Mouse (Mus musculus) cerebellum, adult 11-12 months (tissue): ENCODE measurements around the gene Ddb2.

Experiments
- DNase-seq: peaks from one replicate; pipeline ENCODE4 v3.0.0; 2022

Ddb2 gene

DNA sequence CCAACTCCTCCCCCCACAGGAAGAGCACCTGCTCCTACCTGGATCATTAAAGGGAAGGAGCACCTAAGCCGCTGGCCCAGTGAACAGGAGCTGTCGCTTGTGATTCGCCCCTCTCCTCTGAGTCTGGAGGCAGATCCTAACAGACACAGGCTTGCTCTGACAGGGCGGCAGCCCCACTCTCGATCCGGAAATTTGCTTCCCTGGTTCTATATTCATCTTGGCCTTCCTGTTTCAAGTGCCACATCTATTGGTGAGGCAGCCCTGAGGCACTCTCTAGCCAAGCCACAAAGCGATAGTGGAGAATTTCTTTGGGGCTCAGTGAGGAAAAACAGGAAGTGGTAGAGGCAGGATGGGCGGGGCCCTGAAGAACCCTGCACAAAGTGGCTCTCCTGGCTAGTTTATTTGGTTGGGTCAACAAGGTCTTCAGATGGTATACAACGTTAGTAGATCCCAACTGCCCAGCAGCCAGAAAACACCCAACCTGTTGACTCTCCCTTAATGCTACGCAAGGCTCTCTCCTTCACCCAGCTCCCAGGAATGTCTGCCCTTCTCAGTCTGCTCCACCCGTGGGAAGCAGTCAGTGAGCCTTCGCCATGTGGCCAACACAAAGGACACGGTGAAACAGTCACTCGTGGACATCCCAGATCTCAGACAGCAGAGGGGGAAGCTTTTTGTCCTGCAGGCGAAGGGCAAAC, 52.9 kb downstream of the Ddb2 start, which contains the start of gene Madd:
Madd (minus strand) TSS at position 127 of the 695 bp plus-strand sequence.
- DNase-seq = peak; percentile 60

DNA sequence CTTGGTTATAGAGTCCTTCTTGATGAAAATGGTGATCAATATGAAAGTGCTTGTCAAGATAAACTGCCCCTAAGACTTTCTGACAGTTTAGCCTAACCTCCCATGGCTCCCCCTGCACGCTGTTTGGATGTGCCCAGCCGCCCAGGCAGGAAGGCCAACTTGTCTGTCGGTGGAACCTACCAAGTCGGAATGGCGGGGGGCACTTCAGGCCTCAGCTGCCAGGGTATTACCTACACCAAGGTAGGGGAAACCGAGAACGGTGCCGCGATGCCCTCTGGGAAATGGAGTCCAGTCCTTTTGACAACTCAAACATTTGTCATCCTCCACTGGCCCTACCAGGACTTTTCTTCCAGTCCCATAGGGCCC, 53.7 kb downstream of the Ddb2 start:
- DNase-seq = peak; percentile 99

DNA sequence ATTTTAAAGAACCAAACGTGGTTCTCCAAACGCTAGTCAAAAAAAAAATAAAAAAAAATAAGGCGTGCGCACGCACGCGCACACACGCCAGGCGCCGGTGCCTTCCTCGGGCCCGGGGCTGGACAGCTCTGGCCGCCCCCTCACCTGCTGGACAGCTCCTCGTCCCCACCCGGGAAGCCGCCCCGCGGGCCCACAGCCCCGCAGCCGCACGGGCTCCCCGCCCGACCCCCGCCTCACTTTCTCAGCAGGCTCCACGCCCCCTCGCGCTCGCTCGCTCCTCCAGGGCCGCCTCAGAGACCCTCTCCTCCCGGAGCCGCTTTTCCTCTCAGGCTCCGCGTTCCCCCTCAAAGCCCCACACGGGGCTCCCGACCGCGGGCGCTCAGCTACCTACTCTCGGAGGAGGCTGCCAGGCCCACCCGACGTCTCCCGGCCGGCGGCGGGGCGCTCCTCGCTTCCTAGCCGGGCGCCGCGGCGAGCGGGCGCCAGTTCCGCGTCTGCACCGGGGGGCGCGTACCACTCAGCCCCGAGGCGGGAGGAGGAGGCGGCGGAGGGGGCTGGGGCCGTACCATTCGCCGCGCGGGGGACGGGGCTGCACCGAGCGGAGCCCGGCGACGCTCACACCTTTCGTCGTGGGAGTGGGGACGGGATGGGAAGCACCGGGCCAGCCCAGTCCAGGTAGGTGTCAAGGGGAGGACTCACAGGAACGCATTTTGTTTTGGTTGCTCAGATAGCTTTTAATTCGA, 54.2 kb downstream of the Ddb2 start:
- DNase-seq = peak; percentile 93

DNA sequence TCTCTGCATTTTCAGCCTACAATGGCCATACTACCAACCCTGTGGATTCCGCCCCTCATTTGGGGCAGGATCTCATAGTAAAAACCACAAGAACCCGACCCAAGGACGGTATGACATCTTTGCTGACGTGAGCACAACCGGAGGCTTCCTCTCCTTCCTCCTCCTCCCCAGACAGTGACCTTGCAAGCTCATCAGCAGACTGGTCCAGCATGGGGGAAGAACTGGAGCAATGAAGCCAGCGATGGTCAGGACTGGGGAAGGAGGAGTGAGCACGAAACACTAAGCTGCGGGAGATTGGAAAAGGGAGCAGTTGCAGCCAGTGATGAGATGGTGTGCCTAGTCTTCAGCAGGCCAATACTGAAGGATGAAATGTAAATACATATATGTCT, 54.8 kb downstream of the Ddb2 start:
- peak; percentile 79 for DNase-seq

DNA sequence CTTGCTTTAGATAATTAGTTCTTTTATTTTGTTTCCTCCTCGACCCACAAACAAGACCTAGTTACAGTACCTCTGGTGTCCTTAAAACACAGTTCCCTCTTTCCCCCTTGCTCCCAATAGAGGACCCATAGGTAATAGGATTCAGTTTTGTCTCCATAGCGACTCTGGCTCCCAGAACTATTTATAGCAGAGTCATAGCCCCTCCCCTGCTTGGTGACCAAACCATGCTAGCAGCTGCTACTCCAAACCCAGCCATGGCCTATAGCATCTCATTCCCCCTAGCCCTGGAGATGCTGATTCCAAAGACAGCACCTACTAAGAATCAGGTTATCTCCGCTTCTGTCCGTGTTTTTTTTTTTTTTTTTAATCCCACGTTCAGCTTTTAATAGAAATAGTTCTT, 56.1 kb downstream of the Ddb2 start:
- DNase-seq = peak; percentile 47

DNA sequence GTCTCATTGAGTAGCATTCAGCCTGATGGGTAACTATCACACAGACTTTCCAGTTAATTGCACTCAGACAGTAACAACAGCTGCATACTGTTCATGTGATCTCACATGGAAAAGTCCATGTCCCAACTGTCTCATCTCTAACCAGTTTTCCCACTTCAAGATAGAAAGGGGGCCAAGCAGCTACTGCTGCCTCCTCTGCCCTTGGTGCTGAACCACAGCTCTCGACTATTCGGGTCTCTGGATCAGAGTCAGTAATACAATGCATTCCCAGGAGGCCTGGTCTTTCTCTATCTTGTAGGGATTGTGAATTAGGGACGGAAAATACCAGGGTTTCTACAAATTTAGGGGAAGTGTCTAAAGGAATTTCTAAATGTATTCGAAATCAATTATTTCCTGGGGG, 57.0 kb downstream of the Ddb2 start:
- no peak for DNase-seq

DNA sequence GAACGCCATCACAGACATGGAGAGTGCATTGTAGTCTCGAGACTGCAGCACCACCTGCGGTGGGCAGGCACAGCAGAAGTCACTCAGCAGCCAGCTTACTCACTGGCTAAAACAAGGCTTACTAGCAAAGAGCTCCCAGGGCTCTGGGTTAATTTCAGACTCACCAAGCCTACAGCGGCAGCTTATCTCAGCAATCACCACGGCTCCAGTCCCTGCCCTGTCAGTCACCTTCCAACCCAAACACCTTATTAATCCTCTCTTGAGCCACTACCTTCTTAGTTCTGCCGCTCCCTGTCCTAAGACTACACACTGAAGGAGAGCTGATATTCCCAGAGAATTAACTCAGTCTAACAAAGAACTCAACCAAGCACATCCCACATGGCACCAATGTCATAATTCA, 60.5 kb downstream of the Ddb2 start:
- DNase-seq = peak; percentile 31

DNA sequence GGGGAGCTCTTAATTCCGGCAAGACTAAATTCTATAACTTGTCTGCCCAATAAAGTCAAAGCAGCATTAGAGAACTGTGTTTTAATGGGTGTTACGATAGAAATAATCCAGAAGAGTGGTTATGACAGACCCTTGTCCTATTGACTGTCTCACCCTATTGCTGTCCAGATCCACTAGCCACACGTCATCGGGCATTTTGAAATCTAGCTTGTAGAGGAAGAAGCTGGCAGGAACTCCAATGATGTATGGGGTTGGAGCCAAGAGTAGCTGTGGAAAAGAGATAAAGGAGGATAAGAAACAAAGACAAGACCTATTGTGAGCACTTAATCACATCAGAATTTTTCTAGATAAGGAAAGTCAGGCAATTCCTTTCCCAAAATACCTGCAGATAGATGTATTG, 61.3 kb downstream of the Ddb2 start:
- DNase-seq = no peak

DNA sequence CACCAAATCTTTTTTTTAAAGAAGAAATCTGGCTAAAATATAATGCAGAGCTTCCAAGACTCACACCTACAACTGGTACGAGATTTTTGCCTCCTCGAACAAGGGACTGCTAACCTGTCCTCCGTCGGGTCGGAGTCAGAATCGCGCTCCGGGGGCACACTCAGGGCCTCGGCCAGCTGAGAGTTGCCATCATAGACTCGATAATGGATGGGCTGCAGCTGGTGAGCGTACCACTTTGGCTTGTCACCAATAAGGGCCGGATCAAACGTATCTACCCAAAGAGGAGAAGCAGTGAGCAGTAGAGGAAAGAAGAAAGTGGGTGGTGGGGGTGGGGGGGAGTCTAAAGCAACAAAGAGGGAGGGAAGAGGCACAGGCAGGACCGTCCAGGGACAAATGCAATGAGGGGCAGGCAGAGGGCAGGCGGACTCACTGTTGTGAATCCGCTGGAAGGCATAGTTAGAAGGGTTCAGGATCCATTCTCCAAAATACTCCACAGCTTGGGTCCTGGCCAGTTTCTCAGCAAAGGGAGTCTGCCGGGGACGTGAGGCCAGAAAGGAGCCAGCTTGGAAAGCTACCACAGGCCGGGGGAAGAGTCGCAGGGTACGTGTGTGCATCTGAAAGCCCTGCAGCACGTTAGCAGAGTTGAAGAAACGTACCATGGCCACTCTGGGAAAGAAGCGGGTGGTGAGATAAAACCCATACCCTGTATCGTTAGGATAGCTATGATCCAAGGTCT, 67.0 kb downstream of the Ddb2 start:
- no peak for DNase-seq

DNA sequence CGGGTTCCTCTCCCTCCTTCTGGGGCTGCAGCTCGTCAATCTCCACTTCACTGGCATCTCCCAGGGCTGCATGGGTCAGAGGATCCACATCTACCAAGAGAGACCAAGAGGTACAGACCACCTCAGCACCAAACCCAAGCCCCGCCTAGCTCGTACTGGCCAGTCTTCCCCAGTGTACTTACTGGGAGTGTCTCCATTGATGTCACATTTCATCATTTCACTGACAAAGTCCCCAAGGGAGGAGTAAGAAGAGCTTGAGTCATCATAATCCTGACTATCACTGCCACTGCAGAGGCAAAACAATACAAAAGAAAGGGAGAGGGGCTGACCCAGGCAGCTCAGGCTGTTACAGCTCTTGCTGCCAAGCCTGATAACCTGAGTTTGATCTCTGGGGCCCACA, 69.2 kb downstream of the Ddb2 start:
- no peak for DNase-seq

DNA sequence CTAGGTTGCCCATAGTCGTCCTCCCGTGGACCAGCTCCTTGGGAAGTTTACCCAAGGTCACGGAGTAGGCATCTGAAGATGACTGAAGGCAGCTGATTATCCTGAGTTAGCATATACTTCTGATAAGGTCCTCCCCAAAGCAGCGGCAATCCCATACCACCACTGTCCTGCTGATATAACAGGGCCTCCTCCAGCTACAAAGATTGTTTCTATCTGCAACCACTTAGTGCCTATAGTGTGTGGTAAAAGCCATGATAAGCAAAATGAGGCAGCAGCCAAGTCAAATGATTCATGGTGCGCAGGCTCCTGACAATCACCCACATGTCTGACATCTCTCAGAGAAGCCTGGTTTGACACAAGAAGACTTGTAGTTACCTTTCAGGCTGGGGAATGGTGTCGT, 71.8 kb downstream of the Ddb2 start:
- no peak for DNase-seq

DNA sequence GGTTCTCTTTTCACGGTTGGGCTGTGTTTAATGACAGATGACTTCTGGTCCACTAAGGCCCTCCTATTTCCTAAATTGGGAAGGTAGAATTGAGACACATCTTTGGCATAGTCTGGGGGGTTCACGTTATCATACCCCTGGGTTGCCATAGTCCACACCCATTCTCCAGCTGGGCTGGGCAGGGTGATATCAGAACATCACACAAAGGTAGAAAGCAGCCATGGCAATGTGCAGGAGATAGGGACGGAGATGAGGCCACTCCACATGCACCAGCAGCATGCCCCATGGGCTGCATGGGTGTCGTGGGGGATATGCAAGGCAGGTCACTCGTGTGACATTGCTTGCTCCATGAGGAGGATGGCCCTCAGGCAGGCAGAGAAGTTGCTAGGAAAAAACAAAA, 73.2 kb downstream of the Ddb2 start:
- no peak for DNase-seq

DNA sequence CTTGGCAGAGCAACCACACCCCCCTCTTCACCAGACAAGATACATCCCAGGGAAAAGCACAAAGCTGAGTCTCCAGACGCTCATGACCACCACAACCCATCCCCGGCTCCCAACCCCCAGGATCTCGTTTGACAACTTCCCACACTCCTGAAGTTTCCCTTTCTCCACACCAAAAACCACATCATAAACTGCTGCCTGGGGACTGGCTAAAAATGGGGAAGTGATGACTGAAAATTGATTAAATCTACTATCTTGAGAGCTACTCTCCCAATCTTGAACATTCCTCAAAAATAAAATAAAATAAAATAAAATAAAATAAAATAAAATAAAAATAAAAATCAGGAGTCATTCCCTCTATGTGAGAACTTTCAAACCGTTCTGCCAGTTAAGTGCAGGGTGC, 73.8 kb downstream of the Ddb2 start:
- DNase-seq = no peak
